Mouse (Mus musculus): ENCODE measurements around the gene Arhgap11a. TPM values are rescaled to one million over a fixed set of nuclear protein-coding genes. Genes with fewer than 3 reads are reported as not detected.

Gene Arhgap11a
- polyA plus RNA-seq, 1 experiment = 2.0 TPM

DNA sequence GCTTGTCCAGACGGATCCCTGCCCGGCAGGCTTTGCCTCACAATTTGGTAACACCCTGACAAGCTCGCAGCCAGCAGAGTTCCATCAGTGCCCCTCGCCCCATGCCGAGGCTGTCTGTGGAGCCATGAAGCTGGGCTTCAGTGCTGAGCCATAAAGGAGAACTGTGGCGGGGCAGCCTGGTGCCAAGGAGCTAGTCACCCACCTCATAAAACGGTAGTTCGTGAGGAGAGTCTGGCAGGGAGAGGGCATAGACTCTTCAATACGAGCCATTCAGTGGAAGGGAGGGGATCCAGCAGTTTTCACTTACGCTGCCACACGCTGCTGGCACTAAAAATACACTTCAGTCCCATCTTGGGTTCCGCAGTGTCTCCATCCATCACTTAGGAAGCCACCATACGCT lies 49.9 kb downstream of the Arhgap11a start:
- H3K4me3 ChIP-seq (ENCODE audit: extremely low read depth, insufficient read depth, insufficient read length) = no peak overlapping the region

DNA sequence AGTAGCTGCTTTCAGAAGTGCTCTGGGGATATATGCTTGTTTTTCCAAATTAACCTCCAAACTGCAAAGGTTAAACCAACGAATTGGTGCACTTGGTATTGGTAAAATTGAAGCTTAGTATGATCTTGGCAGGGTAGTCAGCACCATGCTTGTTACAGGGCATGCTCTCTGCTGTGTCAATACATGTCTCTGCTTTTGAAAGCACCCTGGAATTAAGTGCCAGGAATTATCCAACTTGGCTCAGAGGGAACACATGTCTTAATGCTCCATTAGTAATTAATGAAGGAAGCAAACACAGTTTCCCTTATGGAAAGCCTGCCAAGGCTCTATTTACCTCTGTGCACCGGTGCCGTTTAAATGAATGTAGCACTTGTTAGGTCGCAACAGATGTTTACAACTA lies 53.3 kb downstream of the Arhgap11a start:
- Histone ChIP-seq H3K27ac (ENCODE audit: insufficient read depth, low read length) (no peak overlapping the region), H3K4me3 (ENCODE audit: extremely low read depth, insufficient read depth, insufficient read length) (no peak overlapping the region)
- 80% methylated on average over 4 of the region's 4 CpGs for WGBS

More for the DNA sequence above, 49.9 kb downstream of the Arhgap11a start:
- Histone ChIP-seq H3K36me3 (ENCODE audit: control insufficient read depth, insufficient read depth, low read length) (no peaks in the 10 kb centered on the region), H3K4me1 (ENCODE audit: control insufficient read depth, insufficient read depth, insufficient read length) (no peaks in the 10 kb centered on the region), H3K27me3 (ENCODE audit: control insufficient read depth, insufficient read depth, low read length) (no peaks in the 10 kb centered on the region), H3K27ac (ENCODE audit: insufficient read depth, low read length) (no peak overlapping the region)
- whole genome bisulfite sequencing = 89% methylated on average over 13 of the region's 13 CpGs
- no peak for DNase-seq (ENCODE audit: low read depth in 1 of 2, low spot score in 2 of 2)
- TF ChIP-seq POLR2A (IDR thresholded peaks at IDR 0.05; ENCODE audit: low read depth, low read length) (no peak), CTCF (IDR thresholded peaks at IDR 0.05; ENCODE audit: extremely low read depth, insufficient read depth, insufficient read length, insufficient replicate concordance) (no peak)

DNA sequence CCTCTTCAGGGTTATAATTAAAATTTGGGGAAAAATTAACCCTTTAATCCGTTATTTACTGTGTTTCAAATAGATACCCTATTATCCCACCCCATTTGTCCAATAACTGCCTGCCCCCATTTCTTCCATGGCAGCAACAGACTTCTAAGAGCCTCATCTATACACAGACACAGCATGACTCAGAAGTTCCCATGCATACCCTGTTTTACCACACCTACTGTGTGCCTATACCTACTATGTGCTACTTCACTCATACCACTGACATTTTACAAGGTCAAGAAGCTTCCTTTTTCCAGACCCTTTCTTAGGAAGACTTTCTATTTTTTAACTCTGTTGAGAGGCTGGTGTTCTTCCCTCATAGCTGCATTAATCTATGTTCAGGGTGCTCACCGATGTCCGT lies 54.9 kb downstream of the Arhgap11a start:
- no peak overlapping the region for H3K27ac ChIP-seq (ENCODE audit: insufficient read depth, low read length)
- no peak for DNase-seq (ENCODE audit: low read depth in 1 of 2, low spot score in 2 of 2)
- WGBS = 92% methylated on average over 3 of the region's 3 CpGs
- no peaks in the 10 kb centered on the region for H3K36me3 ChIP-seq (ENCODE audit: control insufficient read depth, insufficient read depth, low read length)
- no peaks in the 10 kb centered on the region for H3K4me1 ChIP-seq (ENCODE audit: control insufficient read depth, insufficient read depth, insufficient read length)
- no peak for TF ChIP-seq CTCF (IDR thresholded peaks at IDR 0.05; ENCODE audit: extremely low read depth, insufficient read depth, insufficient read length, insufficient replicate concordance)
- no peak for TF ChIP-seq POLR2A (IDR thresholded peaks at IDR 0.05; ENCODE audit: low read depth, low read length)
- no peaks in the 10 kb centered on the region for H3K27me3 ChIP-seq (ENCODE audit: control insufficient read depth, insufficient read depth, low read length)
- no peak overlapping the region for H3K4me3 ChIP-seq (ENCODE audit: extremely low read depth, insufficient read depth, insufficient read length)

More for the DNA sequence above, 53.3 kb downstream of the Arhgap11a start:
- no peaks in the 10 kb centered on the region for H3K27me3 ChIP-seq (ENCODE audit: control insufficient read depth, insufficient read depth, low read length)
- TF ChIP-seq CTCF (IDR thresholded peaks at IDR 0.05; ENCODE audit: extremely low read depth, insufficient read depth, insufficient read length, insufficient replicate concordance) = no peak
- no peak for TF ChIP-seq POLR2A (IDR thresholded peaks at IDR 0.05; ENCODE audit: low read depth, low read length)
- no peaks in the 10 kb centered on the region for H3K4me1 ChIP-seq (ENCODE audit: control insufficient read depth, insufficient read depth, insufficient read length)
- no peak for DNase-seq (ENCODE audit: low read depth in 1 of 2, low spot score in 2 of 2)
- H3K36me3 ChIP-seq (ENCODE audit: control insufficient read depth, insufficient read depth, low read length) = no peaks in the 10 kb centered on the region

DNA sequence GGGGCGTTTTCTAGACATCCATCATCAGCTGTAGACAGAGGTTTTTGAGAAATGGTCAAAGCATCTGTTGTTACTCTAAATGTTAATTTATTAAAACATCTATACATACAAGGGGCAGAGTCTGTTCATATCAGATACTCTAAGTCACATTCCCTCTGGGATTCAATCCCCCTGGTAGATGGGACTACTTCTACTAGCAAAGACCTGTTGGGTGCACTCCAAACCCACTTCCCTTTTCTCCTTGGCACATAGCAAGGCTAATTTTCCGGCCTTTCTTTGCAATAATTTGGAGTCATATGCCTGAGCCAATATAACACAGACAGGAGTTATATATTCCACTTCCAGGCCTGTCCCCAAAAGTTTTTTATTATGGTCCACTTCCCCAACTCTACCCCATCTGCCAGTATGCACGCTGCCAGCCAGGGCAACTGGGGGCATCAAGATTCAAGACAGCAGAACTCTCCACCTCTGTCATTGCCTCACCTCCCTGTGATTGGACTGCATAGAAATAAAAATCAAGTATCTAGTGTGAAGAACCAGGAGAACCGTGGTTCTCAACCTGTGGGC lies 59.6 kb downstream of the Arhgap11a start:
- no peak overlapping the region for H3K27ac ChIP-seq (ENCODE audit: insufficient read depth, low read length)
- no peaks in the 10 kb centered on the region for H3K4me1 ChIP-seq (ENCODE audit: control insufficient read depth, insufficient read depth, insufficient read length)
- H3K27me3 ChIP-seq (ENCODE audit: control insufficient read depth, insufficient read depth, low read length) = no peaks in the 10 kb centered on the region
- DNase-seq (ENCODE audit: low read depth in 1 of 2, low spot score in 2 of 2) = no peak
- WGBS = 79% methylated on average over 4 of the region's 4 CpGs
- H3K36me3 ChIP-seq (ENCODE audit: control insufficient read depth, insufficient read depth, low read length) = no peaks in the 10 kb centered on the region
- H3K4me3 ChIP-seq (ENCODE audit: extremely low read depth, insufficient read depth, insufficient read length) = no peak overlapping the region
- TF ChIP-seq CTCF (IDR thresholded peaks at IDR 0.05; ENCODE audit: extremely low read depth, insufficient read depth, insufficient read length, insufficient replicate concordance) = no peak

DNA sequence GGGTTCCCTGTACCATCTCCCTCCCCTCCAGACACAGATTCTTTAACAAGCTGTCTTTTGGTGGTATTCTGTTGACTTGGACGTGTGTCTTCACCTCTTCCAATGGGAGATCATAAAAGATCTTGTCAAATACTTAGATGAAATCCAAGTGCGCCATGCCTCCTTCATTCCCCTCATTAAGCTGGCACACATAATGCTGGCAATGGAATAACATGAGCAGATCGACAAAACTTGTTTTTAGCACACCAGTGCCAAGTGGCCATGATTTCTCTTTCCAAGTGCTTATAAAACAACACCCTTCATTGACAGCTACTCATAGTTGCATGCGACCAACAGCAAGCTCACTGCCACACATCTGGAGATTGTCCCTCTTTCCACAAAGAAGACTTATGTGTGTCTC lies 60.6 kb downstream of the Arhgap11a start:
- no peak overlapping the region for H3K4me3 ChIP-seq (ENCODE audit: extremely low read depth, insufficient read depth, insufficient read length)
- TF ChIP-seq POLR2A (IDR thresholded peaks at IDR 0.05; ENCODE audit: low read depth, low read length) = no peak
- TF ChIP-seq CTCF (IDR thresholded peaks at IDR 0.05; ENCODE audit: extremely low read depth, insufficient read depth, insufficient read length, insufficient replicate concordance) = no peak
- no peaks in the 10 kb centered on the region for H3K27me3 ChIP-seq (ENCODE audit: control insufficient read depth, insufficient read depth, low read length)
- no peak overlapping the region for H3K27ac ChIP-seq (ENCODE audit: insufficient read depth, low read length)
- H3K4me1 ChIP-seq (ENCODE audit: control insufficient read depth, insufficient read depth, insufficient read length) = no peaks in the 10 kb centered on the region
- WGBS = 86% methylated on average over 4 of the region's 4 CpGs
- DNase-seq (ENCODE audit: low read depth in 1 of 2, low spot score in 2 of 2) = no peak
- no peaks in the 10 kb centered on the region for H3K36me3 ChIP-seq (ENCODE audit: control insufficient read depth, insufficient read depth, low read length)

DNA sequence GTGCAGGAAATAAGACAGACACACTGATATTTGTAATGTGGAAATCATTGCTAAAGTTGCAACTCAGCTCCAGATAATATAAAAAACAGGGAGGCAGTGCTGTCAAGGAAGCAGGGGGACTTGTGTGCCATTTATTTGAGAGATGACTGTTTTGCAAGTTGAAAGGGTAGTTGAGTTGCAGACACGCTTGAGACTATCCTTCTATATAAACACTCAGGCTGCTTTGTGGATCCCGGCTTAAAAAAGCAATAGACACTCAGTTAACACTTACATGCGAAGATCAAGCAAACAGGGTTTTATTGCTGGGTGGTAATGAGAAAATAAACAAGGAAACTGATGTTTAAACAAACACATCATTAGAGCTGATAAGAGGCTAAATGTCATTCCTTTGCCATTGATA lies 63.6 kb downstream of the Arhgap11a start:
- H3K27ac ChIP-seq (ENCODE audit: insufficient read depth, low read length) = no peak overlapping the region
- H3K27me3 ChIP-seq (ENCODE audit: control insufficient read depth, insufficient read depth, low read length) = no peaks in the 10 kb centered on the region
- no peak for TF ChIP-seq POLR2A (IDR thresholded peaks at IDR 0.05; ENCODE audit: low read depth, low read length)
- TF ChIP-seq CTCF (IDR thresholded peaks at IDR 0.05; ENCODE audit: extremely low read depth, insufficient read depth, insufficient read length, insufficient replicate concordance) = no peak
- no peak overlapping the region for H3K4me3 ChIP-seq (ENCODE audit: extremely low read depth, insufficient read depth, insufficient read length)
- 79% methylated on average over 3 of the region's 3 CpGs for WGBS
- DNase-seq (ENCODE audit: low read depth in 1 of 2, low spot score in 2 of 2) = no peak
- no peaks in the 10 kb centered on the region for H3K36me3 ChIP-seq (ENCODE audit: control insufficient read depth, insufficient read depth, low read length)
- H3K4me1 ChIP-seq (ENCODE audit: control insufficient read depth, insufficient read depth, insufficient read length) = no peaks in the 10 kb centered on the region

DNA sequence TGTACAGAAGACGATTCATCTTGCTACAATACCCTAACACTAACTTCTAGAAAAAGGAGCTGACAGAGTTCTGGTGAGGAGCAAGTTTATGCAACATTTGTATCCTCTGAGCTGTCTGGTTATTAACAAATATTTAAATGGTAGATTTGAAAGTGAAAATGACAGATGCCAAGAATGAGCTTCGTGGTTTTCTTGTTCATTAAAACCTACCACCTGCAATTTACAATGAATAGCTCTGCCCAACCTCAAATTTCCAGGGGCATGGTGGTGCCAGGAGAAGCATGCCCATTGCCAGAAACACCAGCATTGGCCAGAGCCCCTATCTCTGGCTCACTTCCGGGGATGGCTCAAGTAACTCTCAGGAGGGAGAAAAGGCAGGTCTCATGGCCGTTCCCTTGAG lies 66.9 kb downstream of the Arhgap11a start:
- no peaks in the 10 kb centered on the region for H3K36me3 ChIP-seq (ENCODE audit: control insufficient read depth, insufficient read depth, low read length)
- DNase-seq (ENCODE audit: low read depth in 1 of 2, low spot score in 2 of 2) = no peak
- no peak for TF ChIP-seq POLR2A (IDR thresholded peaks at IDR 0.05; ENCODE audit: low read depth, low read length)
- 78% methylated on average over 4 of the region's 4 CpGs for WGBS
- H3K27ac ChIP-seq (ENCODE audit: insufficient read depth, low read length) = no peak overlapping the region
- H3K27me3 ChIP-seq (ENCODE audit: control insufficient read depth, insufficient read depth, low read length) = no peaks in the 10 kb centered on the region
- H3K4me3 ChIP-seq (ENCODE audit: extremely low read depth, insufficient read depth, insufficient read length) = no peak overlapping the region
- no peaks in the 10 kb centered on the region for H3K4me1 ChIP-seq (ENCODE audit: control insufficient read depth, insufficient read depth, insufficient read length)

Other genes starting within 250 kb of the Arhgap11a start
- 1.7 and 1.9 TPM in 2 replicates for gene Grem1, start 90.0 kb downstream of the Arhgap11a start, polyA plus RNA-seq (2012; rRNA removed)
- 0.16 and 0.25 TPM in 2 replicates for gene Scg5, start 19.5 kb downstream of the Arhgap11a start, polyA plus RNA-seq (2012; rRNA removed)
- gene Gjd2, start 165.0 kb upstream of the Arhgap11a start, polyA plus RNA-seq (2012; rRNA removed) = not detected in 2 replicates
- gene Actc1, start 204.9 kb upstream of the Arhgap11a start, polyA plus RNA-seq (2012; rRNA removed) = 0.23 and 2.1 TPM in 2 replicates